Mouse (Mus musculus) forebrain, embryonic 11.5 days (tissue): ENCODE results near the gene Znhit2. TPM values are rescaled to one million over a fixed set of nuclear protein-coding genes. Genes with fewer than 3 reads are reported as not detected.

Source experiments
- ATAC-seq: fragments of 200-750 bp; cut with Nextera tagmentation; replicated peaks from 2 replicates; pipeline ENCODE4 v1.8.0; 2017; ENCODE audit warnings: moderate TSS enrichment; ENCODE audit not compliant: low FRiP score
- DNase-seq: peaks from one replicate; pipeline ENCODE4 v3.0.0-alpha.2; 2017; ENCODE audit warnings: low spot score
- H3K27ac ChIP-seq: fragments of 300-500 bp; sonication (generic); 2 replicates; pipeline ENCODE4 v1.5.1; 2014; ENCODE audit warnings: low read depth, low read length
- H3K27me3 ChIP-seq: fragments of 300-500 bp; sonication (generic); 2 replicates; pipeline ENCODE4 v1.6.1; 2014; ENCODE audit warnings: mild to moderate bottlenecking, low read length, mixed read lengths; ENCODE audit not compliant: control insufficient read depth, insufficient read depth
- H3K36me3 ChIP-seq: fragments of 300-500 bp; sonication (generic); 2 replicates; pipeline ENCODE4 v1.6.1; 2014; ENCODE audit warnings: mild to moderate bottlenecking, low read length, moderate library complexity, mixed read lengths; ENCODE audit not compliant: control insufficient read depth, insufficient read depth
- H3K4me1 ChIP-seq: fragments of 300-500 bp; sonication (generic); replicated peaks from 2 replicates; pipeline ENCODE4 v1.6.1; 2014; ENCODE audit warnings: low read length, mixed read lengths; ENCODE audit not compliant: control insufficient read depth, insufficient read depth
- H3K4me2 ChIP-seq: fragments of 300-500 bp; sonication (generic); 2 replicates; pipeline ENCODE4 v1.6.1; 2014; ENCODE audit warnings: low read depth, mild to moderate bottlenecking, low read length, moderate library complexity, mixed read lengths; ENCODE audit not compliant: severe bottlenecking
- H3K4me3 ChIP-seq: fragments of 300-500 bp; sonication (generic); 2 replicates; pipeline ENCODE4 v1.5.1; 2014; ENCODE audit warnings: low read depth, low read length
- H3K9ac ChIP-seq: fragments of 300-500 bp; sonication (generic); 2 replicates; pipeline ENCODE4 v1.6.1; 2014; ENCODE audit warnings: low read length
- H3K9me3 ChIP-seq: fragments of 300-500 bp; sonication (generic); 2 replicates; pipeline ENCODE4 v1.6.1; 2016; ENCODE audit warnings: low read length, mixed read lengths; ENCODE audit not compliant: control insufficient read depth
- WGBS: fragments of 180-500 bp; shearing (Covaris S2); extraction: QIAGEN DNeasy Blood & Tissue Kit; methylation state at CpG from one replicate; pipeline ENCODE4 v1.1.7; 2014; 5-methylcytosine and 5-hydroxymethylcytosine counted together
- polyA plus RNA-seq: library from polyadenylated mRNA; unstranded; fragments of >200 nt; fragmentation: Nextera tagmentation; extraction: Ambion mirVana; gene quantifications from 2 replicates; pipeline ENCODE4 v1.2.1, GENCODE M21; 2014

Gene Znhit2
- polyA plus RNA-seq, 1 experiment from 2014 or later: 42.5 TPM

DNA sequence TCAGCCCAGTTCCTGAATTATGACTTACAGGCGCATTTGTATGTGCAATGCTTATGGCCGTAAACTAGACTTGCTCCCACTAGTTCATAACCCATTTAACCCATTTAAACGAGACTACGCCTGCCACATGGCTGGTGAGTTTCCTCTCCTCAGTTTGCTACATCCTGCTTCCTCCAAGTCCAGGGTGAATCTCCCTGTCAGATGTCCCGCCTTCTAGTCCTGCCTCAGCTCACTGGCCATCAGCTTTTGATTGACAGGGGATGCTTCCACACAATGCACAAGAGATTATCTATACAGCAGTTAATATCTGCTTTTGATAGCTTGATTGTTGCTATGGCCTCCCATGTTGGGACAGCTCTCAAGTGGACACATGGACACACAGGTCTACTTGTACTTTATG is 6.7 kb upstream of the Znhit2 start:
- H3K9ac ChIP-seq: no peak overlapping the region
- WGBS: 88% methylated on average over 5 of the region's 5 CpGs
- H3K36me3 ChIP-seq: peaks cover 35% of the 10 kb centered on the region
- H3K4me1 ChIP-seq: peaks cover 12% of the 10 kb centered on the region
- no peak overlapping the region for H3K4me2 ChIP-seq
- no peaks in the 10 kb centered on the region for H3K27me3 ChIP-seq
- H3K9me3 ChIP-seq: no peaks in the 10 kb centered on the region
- DNase-seq (no peak), ATAC-seq (no peak)
- no peak overlapping the region for H3K4me3 ChIP-seq
- no peak overlapping the region for H3K27ac ChIP-seq

DNA sequence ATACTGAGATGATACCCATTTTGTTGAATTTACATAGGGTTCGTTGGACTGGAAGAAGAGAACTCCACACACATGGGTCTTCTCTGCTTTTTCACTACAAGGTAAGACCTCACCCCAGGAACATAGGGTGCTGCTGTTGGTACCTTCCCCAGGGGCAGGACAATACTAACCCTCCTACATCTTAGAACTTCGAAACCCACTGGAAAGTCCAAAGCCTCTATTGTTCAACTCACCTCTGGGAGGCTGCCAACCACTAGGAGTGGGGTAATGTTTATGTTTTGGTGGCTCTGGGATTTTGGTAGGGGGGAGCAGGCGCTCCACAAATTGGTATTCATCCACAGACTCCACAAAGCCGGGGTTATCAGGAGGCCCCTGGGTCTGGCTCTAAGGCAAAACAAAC is 4.3 kb upstream of the Znhit2 start:
- Histone ChIP-seq H3K9me3 (no peaks in the 10 kb centered on the region), H3K27me3 (no peaks in the 10 kb centered on the region), H3K4me3 (peak overlapping the region; percentile 82), H3K4me2 (peak overlapping the region; percentile 81), H3K9ac (peak overlapping the region; percentile 90), H3K4me1 (peaks cover 14% of the 10 kb centered on the region), H3K36me3 (peaks cover 20% of the 10 kb centered on the region; the same call in 1 of the 2 replicates), H3K27ac (no peak overlapping the region)
- no peak for ATAC-seq
- 57% methylated on average over 4 of the region's 4 CpGs for WGBS
- no peak for DNase-seq

DNA sequence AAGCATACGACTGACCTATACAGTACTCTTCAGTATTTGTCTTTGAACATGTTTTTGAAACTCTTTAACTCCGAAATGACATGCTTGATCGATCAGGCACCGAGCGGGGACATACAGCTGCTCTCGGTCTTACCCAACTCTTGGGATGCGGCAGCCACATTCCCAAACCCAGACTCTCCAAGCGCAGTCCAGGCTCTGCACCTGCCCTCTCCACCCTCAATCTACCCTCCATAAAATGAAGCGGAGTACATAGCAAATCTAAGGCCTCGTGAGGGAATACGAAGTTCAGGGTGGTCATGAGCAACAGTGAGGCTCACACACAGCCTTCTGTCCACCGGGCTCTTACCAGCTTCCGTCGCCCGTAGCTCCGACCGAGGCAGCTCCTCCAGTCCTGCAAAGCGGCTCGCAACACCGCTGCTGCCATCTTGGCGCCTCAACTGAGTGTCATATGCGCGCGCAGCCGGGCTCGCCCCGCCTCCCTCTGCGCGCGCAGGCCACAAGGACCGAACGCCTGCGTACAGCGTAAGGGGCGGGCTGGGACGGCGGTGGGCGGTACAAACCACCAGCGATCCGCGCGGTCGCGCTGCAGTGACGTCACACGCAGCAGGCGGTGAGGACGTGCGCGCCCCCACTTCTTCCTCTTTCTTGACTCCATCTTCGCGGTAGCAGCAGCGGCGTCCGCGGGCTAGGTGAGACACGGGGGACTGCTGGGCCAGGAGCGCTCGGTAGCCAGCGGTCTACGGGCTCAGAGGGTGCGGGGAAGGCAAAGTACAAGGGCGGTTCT is 3.5 kb upstream of the Znhit2 start, which contains the start of the genes Mrpl49 and Fau:
Gene Mrpl49, minus strand, starts transcription at position 473 of the 784 bp plus-strand sequence.
Gene Fau, plus strand, starts transcription at position 532 of the 784 bp plus-strand sequence.
- peak; percentile 100 for DNase-seq
- peak; percentile 90 for ATAC-seq
- H3K4me1 ChIP-seq: peaks cover 21% of the 10 kb centered on the region
- no peaks in the 10 kb centered on the region for H3K9me3 ChIP-seq
- H3K27ac ChIP-seq: peak within 1 kb of the TSS; percentile 48
- peak within 1 kb of the TSS; percentile 90 for H3K9ac ChIP-seq
- WGBS: under 1% methylated on average over 63 of the region's 63 CpGs
- H3K4me2 ChIP-seq: peak within 1 kb of the TSS; percentile 81
- peak within 1 kb of the TSS; percentile 82 for H3K4me3 ChIP-seq
- no peaks in the 10 kb centered on the region for H3K27me3 ChIP-seq
- peaks cover 19% of the 10 kb centered on the region; the same call in 1 of the 2 replicates for H3K36me3 ChIP-seq

DNA sequence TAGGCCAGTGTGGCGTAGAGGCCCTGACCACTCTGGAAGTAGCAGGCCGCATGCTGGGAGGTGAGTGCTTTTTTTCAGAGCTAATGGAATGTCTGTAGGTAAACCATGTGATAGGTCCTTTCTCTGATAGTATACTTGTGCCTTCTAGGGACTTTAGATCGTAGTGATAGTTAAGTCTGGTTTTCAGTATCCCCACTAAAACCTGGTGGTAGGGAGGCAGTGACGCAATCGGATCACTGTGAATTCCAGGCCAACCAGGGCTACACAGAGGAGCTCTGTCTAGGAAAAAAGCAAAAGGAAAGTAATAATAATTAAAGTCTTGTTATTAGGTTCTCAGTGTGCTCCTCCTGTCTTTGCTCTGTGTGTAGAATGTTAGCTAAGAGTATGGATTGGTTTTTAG is 2.5 kb upstream of the Znhit2 start:
- Histone ChIP-seq H3K27ac (no peak overlapping the region), H3K9ac (peak overlapping the region; percentile 90), H3K4me2 (peak overlapping the region; percentile 81), H3K27me3 (no peaks in the 10 kb centered on the region), H3K9me3 (no peaks in the 10 kb centered on the region), H3K36me3 (peaks cover 11% of the 10 kb centered on the region; the same call in 1 of the 2 replicates), H3K4me1 (peaks cover 24% of the 10 kb centered on the region), H3K4me3 (peak overlapping the region; percentile 82)
- DNase-seq: no peak
- WGBS: 44% methylated on average over 5 of the region's 5 CpGs
- no peak for ATAC-seq

DNA sequence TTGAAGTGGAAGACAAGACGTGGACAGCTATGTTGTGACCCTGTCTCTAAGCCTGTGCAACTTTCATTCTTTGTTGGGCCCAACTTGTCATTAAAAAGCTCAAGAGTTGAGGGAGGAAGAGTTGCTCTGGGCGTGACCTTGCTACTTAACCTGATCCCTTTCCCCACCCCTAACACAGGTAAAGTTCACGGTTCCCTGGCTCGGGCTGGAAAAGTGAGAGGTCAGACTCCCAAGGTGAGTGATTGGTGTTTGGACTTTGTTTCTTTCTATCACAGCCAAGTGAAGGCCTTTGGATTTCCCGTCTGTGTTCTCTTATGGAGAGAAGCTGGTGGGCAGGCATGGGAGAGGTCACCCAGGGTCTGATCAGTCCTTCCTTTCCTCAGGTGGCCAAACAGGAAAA is 2.0 kb upstream of the Znhit2 start:
- H3K4me2 ChIP-seq: peak overlapping the region; percentile 81; the same call in 1 of the 2 replicates
- no peak overlapping the region for H3K27ac ChIP-seq
- H3K9me3 ChIP-seq: no peaks in the 10 kb centered on the region
- peak overlapping the region; percentile 90 for H3K9ac ChIP-seq
- peak; percentile 47 for DNase-seq
- H3K27me3 ChIP-seq: no peaks in the 10 kb centered on the region
- ATAC-seq: no peak
- H3K36me3 ChIP-seq: peaks cover 9% of the 10 kb centered on the region; the same call in 1 of the 2 replicates
- H3K4me1 ChIP-seq: peaks cover 24% of the 10 kb centered on the region
- H3K4me3 ChIP-seq: peak overlapping the region; percentile 82
- 82% methylated on average over 5 of the region's 5 CpGs for WGBS

DNA sequence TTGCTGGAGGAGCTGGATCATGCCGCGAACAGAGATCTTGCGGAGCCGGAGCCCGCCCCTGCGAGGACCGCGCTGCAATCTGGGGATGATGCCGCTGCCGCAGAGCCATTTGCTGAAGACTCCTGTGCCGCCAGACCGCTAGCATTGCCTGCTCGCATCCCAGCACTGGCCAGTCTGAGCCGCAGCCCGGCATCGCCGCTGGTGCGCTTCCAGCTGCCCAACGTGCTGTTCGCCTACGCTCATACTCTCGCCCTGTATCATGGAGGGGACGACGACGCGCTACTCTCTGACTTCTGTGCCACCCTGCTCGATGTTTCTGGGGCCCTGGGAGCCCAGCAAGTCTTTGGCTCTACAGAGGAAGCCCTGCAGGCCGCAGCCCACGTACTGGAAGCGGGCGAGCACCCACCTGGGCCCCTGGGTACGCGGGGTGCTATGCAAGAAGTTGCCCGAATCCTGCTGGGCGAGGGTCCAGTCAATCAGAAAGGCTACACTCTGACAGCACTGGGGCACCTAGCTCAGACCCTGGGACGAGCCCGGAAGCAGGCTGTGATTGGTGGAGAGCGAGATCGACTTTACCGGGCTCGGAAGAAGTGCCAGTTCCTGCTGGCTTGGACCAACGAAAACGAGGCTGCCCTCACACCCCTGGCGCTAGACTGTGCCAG is 780 bp downstream of the Znhit2 start:
- peak overlapping the region; percentile 93 for H3K27ac ChIP-seq
- H3K9ac ChIP-seq: peak overlapping the region; percentile 95
- 3% methylated on average over 44 of the region's 44 CpGs for WGBS
- H3K4me2 ChIP-seq: peak overlapping the region; percentile 100
- peaks cover 3% of the 10 kb centered on the region; the same call in 1 of the 2 replicates for H3K36me3 ChIP-seq
- H3K27me3 ChIP-seq: no peaks in the 10 kb centered on the region
- peaks cover 23% of the 10 kb centered on the region for H3K4me1 ChIP-seq
- peak overlapping the region; percentile 88 for H3K4me3 ChIP-seq
- ATAC-seq (0 out of 2 replicates have a peak, but pooled peaks have one; percentile 13), DNase-seq (peak; percentile 65)
- H3K9me3 ChIP-seq: no peaks in the 10 kb centered on the region

DNA sequence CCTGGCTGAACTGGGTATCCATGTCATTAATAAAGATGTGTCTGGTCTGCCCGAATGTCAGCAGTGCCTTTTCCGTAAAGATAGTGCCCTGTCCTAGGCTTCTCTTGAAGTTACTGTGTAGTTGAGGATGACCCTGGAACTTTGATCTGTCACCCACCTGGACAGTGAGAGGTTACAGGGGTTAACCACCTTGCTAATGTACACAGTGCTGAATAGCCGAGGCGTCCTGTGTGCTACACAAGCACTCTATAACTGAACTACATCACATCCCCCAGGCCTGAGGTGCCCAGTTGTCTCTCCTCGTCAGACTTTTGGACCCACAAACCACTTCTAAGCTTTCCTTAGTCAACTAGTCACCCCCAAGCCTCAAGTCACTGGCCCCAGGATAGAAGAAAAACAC is 1.4 kb downstream of the Znhit2 start:
- WGBS: 80% methylated on average over 5 of the region's 5 CpGs
- peak; percentile 50 for DNase-seq
- H3K9ac ChIP-seq: no peak overlapping the region

DNA sequence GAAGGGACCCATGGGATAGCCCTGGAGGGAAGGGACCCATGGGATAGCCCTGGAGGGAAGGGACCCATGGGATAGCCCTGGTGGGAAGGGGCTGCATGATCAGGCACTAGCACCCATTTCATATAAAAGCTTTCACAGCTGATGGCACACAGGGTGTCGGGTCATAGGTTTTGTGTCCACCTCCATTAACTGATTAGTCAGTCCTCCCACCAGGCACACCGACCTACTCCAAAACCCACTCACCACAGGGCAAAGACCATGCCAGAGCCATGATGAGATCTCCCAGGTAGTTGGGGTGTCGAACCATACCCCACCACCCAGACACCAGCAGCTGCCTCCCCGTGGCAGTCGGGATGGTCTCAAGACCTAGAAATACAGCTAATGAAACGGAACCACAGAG is 2.1 kb downstream of the Znhit2 start:
- DNase-seq (no peak), ATAC-seq (no peak)
- Histone ChIP-seq H3K4me1 (peaks cover 27% of the 10 kb centered on the region), H3K36me3 (peaks cover 3% of the 10 kb centered on the region; the same call in 1 of the 2 replicates), H3K9me3 (no peaks in the 10 kb centered on the region), H3K4me2 (no peak overlapping the region), H3K4me3 (no peak overlapping the region), H3K9ac (no peak overlapping the region), H3K27me3 (no peaks in the 10 kb centered on the region), H3K27ac (no peak overlapping the region)
- 94% methylated on average over 6 of the region's 6 CpGs for WGBS

More for the DNA sequence above, 1.4 kb downstream of the Znhit2 start:
- Histone ChIP-seq H3K27ac (peak overlapping the region; percentile 93; the same call in 1 of the 2 replicates), H3K4me2 (peak overlapping the region; percentile 100), H3K4me3 (peak overlapping the region; percentile 88), H3K27me3 (no peaks in the 10 kb centered on the region), H3K9me3 (no peaks in the 10 kb centered on the region), H3K4me1 (peaks cover 26% of the 10 kb centered on the region), H3K36me3 (peaks cover 3% of the 10 kb centered on the region; the same call in 1 of the 2 replicates)
- ATAC-seq: no peak
